ENCODE assay signal across 19 mouse cellular contexts in genomic region chr1:80427425-80427824, GRCm38 (mm10). TPM values are rescaled to one million over a fixed set of nuclear protein-coding genes. Genes with fewer than 3 reads are reported as not detected.
DNase-seq lines count a peak whose midpoint lies in the region; ATAC-seq lines count a peak whose summit lies in the region.
"Had no signal": no experiment of that assay in that cellular context is flagged by ENCODE, and none has a peak within 500 bp of the region (broad histone marks: within the 10 kb centered on the region; RNA-seq: fewer than 3 reads in every experiment).

No protein-coding gene starts in this region.

- DNase-seq in heart, postnatal 14 days, result no peak
- peak; percentile 61 for DNase-seq in retina, adult 2 months (ENCODE audit: low read depth, low spot score)
- no peak for DNase-seq in retina, embryonic 14.5 days (ENCODE audit: low spot score)
- peak; percentile 7 for DNase-seq in retina, postnatal 1 day
- no peak for DNase-seq in embryo, embryonic 10.5 days (ENCODE audit: low spot score)
- no peak for DNase-seq in ovary, adult 18-20 months (ENCODE audit: low spot score)
- DNase-seq: lung, adult 2 months; right cerebral cortex, postnatal 25 days; thymus, postnatal 14 days had no signal

- H3K36me3 ChIP-seq in heart, embryonic 16.5 days (ENCODE audit: control insufficient read depth, insufficient read depth), result no peaks in the 10 kb centered on the region
- no peaks in the 10 kb centered on the region for H3K36me3 ChIP-seq in forebrain, embryonic 13.5 days (ENCODE audit: poor library complexity, severe bottlenecking)
- H3K36me3 ChIP-seq: forebrain, embryonic 10.5 days; kidney, embryonic 15.5 days; neural tube, embryonic 13.5 days had no signal

- no peak overlapping the region for H3K4me2 ChIP-seq in heart, embryonic 16.5 days (ENCODE audit: low read depth, low read length)
- H3K4me2 ChIP-seq in forebrain, embryonic 13.5 days, result no peak overlapping the region
- H3K4me2 ChIP-seq: kidney, embryonic 15.5 days; neural tube, embryonic 13.5 days had no signal

- no peak overlapping the region for H3K27ac ChIP-seq in heart, embryonic 16.5 days (ENCODE audit: low read length)
- no peak overlapping the region for H3K27ac ChIP-seq in forebrain, embryonic 13.5 days
- H3K27ac ChIP-seq: forebrain, embryonic 10.5 days; kidney, embryonic 15.5 days; macrophage; neural tube, embryonic 13.5 days had no signal

- H3K4me1 ChIP-seq in heart, embryonic 16.5 days (ENCODE audit: control insufficient read depth, insufficient read depth, low read length), result no peaks in the 10 kb centered on the region
- H3K4me1 ChIP-seq in forebrain, embryonic 13.5 days, result no peaks in the 10 kb centered on the region
- H3K4me1 ChIP-seq: kidney, embryonic 15.5 days; neural tube, embryonic 13.5 days had no signal

- ATAC-seq in heart, embryonic 16.5 days (replicated peaks; ENCODE audit: extremely low read depth, insufficient read depth, low FRiP score), result peak; percentile 49; the same call in 1 of the 2 replicates
- ATAC-seq in forebrain, embryonic 13.5 days, result no peak

- intact Hi-C loops in heart, postnatal 14 days (cut with DNase I), result no loop called here

- no peaks in the 10 kb centered on the region for H3K9me3 ChIP-seq in heart, embryonic 16.5 days (replicated peaks; ENCODE audit: control insufficient read depth, low read length)
- no peaks in the 10 kb centered on the region for H3K9me3 ChIP-seq in forebrain, embryonic 13.5 days (replicated peaks)
- H3K9me3 ChIP-seq: kidney, embryonic 15.5 days had no signal

- 38% methylated on average over 1 of the region's 1 CpGs for WGBS in heart, embryonic 16.5 days
- 63% methylated on average over 1 of the region's 1 CpGs for WGBS in forebrain, embryonic 13.5 days

- no peak overlapping the region for H3K9ac ChIP-seq in heart, embryonic 16.5 days (ENCODE audit: low read length)
- H3K9ac ChIP-seq in forebrain, embryonic 13.5 days, result no peak overlapping the region
- H3K9ac ChIP-seq: kidney, embryonic 15.5 days; neural tube, embryonic 13.5 days had no signal

- H3K4me3 ChIP-seq in heart, embryonic 16.5 days (ENCODE audit: low read length), result no peak overlapping the region
- H3K4me3 ChIP-seq in forebrain, embryonic 13.5 days, result no peak overlapping the region
- H3K4me3 ChIP-seq: forebrain, embryonic 10.5 days; kidney, embryonic 15.5 days; neural tube, embryonic 13.5 days had no signal

- H3K27me3 ChIP-seq in heart, embryonic 16.5 days (ENCODE audit: control insufficient read depth, insufficient read depth, low read length), result no peaks in the 10 kb centered on the region
- no peaks in the 10 kb centered on the region; the same call in 1 of the 2 replicates for H3K27me3 ChIP-seq in forebrain, embryonic 13.5 days
- H3K27me3 ChIP-seq: kidney, embryonic 15.5 days; neural tube, embryonic 13.5 days had no signal

RNA-seq across cellular contexts. Expression of gene Gm45261, which starts 33.8 kb away (rescaled TPM):
- polyA plus RNA-seq in heart, embryonic 16.5 days (2015; fragmentation: Nextera tagmentation; extraction: Ambion mirVana), result not detected in 2 replicates
- total RNA-seq in heart, postnatal 14 days (2021), result not detected
- polyA plus RNA-seq in forebrain, embryonic 13.5 days (2015; fragmentation: Nextera tagmentation; extraction: Ambion mirVana), result not detected in 2 replicates
- total RNA-seq: granulocyte monocyte progenitor cell, adult 5-6 weeks; layer of hippocampus, adult 8-10 months; left cerebral cortex, postnatal 10 days had no signal
- polyA plus RNA-seq: forebrain, embryonic 10.5 days; heart, postnatal 0 days; kidney, embryonic 15.5 days; lung, adult 2 months; macrophage; neural tube, embryonic 13.5 days had no signal

Comparison
In these comparisons a context has a peak if more than half of its experiments do, and no peak if none do; other contexts are left out.
1. DNase-seq: peak in retina, adult 2 months (single experiment) and retina, postnatal 1 day (single experiment); none in heart, postnatal 14 days (0 of 2), retina, embryonic 14.5 days (single experiment), embryo, embryonic 10.5 days (single experiment) and ovary, adult 18-20 months (single experiment).